Mouse (Mus musculus) cerebellum, adult 9-11 months (tissue): ENCODE data around the gene Bbx.

Experiments used
- DNase-seq: peaks from one replicate; pipeline ENCODE4 v3.0.0; 2022

The Bbx gene

DNA sequence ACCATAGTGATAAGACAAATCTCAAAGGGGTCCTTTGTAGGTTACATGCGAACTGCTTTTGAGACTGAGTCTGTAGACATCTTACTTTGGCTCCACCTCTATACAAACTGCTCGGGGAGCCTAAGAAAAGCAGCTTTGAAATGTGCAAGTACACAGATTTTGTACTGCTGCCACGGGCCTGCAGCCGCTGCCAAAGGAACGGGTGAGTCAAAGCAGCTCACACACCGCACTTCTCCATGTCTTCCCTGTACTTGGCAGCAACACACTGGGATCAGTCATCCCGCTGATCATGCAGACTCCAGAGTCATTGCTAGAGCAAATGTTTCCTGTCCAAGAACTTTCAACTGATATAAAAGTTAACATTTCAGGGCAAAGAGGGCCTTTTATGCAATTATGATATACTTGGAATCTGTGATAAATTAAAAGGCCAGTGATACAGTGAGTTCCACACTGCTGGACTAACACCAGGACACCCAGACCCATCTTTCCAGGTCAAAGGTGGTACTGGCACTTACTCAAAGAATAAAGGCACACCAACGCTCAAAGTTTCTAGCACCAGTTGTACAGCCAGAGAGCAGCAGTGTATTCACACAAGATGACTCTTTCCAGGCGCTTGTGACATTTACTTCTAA is 122.7 kb downstream of the Bbx start:
- peak; percentile 72 for DNase-seq

DNA sequence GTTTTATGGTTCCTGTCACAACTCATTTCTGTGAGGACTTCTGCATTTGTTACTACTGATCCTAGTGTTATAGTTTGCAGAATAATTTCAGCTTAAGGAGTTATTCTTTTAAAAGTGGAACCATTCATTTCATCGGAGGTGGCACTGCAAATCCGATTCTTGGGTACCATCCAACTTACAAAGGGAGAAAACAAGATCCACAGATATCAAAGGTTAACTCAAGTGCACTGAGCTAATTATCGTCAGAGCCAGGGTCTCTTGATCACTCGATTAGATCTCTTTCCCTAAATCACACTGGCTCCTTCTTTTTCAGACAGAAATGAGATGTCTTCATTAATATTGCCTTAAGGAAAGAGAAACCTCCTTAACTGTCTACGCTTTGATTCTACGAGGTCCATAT is 123.9 kb downstream of the Bbx start:
- no peak for DNase-seq

GRCm38 (mm10) chr16:50307231-50307630 is 125.0 kb downstream of the Bbx start:
- peak; percentile 11 for DNase-seq

- DNase-seq, result no peak
Observed at GRCm38 (mm10) chr16:50306727-50307126, 125.5 kb downstream of the Bbx start.

- DNase-seq, result no peak
Observed at GRCm38 (mm10) chr16:50305156-50305555, 127.0 kb downstream of the Bbx start.

DNA sequence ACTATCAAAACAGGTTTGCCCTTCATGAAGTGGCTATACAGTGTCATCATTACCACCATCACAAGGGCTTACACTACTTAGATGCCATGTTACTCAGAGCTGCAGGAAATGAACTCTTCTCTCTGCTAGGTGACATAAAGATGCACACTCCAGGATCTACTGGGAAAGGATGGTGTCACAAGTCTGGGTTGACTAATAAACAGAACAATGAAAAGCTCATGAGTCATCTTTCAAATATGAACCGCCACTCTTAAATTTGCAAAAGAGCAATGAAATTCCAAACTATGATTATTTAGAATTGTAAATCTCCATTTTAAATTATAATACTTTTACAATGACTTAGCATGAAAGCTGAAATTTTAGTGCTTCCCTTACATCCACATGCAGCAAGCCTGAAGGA is 129.6 kb downstream of the Bbx start:
- no peak for DNase-seq

- no peak for DNase-seq
Observed at GRCm38 (mm10) chr16:50298743-50299443, 133.3 kb downstream of the Bbx start.

DNA sequence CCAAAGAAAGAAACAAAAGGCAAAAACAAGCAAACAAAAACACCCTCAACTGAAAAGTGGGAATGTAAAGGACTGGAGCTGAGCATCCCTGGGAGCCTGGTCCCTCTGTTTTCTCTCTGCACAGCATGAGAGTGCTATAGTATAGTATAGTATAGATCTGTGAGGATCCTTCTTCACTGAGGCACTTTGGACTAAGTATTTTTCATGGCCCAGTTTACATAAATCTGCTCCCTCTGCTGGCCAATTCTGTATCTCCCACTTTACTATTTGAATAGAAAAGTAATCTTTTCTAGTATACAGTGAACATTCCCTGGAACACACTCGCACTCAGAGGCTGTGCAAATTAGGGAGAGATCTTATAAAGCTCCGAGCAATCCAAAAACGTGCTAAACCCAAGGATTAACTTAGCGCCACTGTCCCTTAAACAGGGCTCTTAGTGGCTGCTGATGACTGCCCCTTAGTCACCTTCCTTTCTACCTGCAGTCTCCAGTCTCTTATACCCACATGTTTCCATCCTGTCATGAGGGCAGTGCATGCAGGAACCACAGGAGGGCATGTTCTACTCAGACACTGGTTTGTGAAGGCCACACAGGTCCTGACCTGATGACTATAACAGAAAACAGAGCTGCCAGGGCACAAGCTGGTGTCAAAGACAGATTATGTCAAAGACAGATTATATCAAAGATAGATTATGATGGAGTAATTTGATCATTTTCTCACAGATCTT is 138.5 kb downstream of the Bbx start:
- DNase-seq, result no peak

- no peak for DNase-seq
Observed at GRCm38 (mm10) chr16:50292834-50293233, 139.4 kb downstream of the Bbx start.

GRCm38 (mm10) chr16:50289764-50290163 is 142.4 kb downstream of the Bbx start:
- no peak for DNase-seq

GRCm38 (mm10) chr16:50272813-50273212 is 159.4 kb downstream of the Bbx start:
- no peak for DNase-seq

DNA sequence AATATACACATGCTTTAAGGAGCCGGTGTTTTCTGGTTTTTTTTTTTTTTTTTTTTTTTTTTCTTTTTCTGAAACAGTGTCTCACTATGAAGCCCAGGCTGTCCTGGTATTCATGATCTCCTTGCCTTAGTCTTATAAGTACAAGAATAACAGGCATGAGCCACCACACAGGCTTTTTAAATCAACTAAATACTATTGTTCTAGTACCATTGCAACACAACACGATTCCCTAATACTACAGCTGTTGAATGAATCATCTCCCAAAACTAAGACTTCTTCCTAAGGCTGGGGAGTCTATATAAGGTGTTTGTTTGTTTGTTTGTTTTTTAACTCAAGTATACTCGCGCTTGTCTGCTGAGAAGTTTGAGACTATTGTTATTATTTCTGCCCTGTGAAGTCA is 169.5 kb downstream of the Bbx start:
- no peak for DNase-seq

DNA sequence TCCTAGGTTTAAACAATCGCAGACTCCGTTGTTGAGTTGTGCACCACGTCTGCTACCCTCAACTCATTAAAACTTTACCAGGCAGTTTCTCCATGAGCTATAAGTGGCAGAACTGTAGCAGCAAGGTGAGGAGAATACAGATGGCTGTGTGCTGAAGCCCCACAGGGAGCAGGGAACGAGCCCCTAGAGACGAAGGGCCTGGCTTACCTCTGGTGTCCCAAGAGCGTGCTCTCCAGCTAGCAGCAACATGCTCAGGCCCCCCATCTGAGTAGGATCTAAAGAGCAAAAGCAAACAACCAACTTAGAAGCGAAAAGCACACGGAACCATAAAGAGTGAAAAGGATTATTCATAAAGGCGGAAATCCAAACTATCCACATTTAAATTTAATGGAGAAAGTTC is 170.0 kb downstream of the Bbx start:
- DNase-seq, result no peak

- DNase-seq, result no peak
Observed at GRCm38 (mm10) chr16:50261741-50262140, 170.4 kb downstream of the Bbx start.

DNA sequence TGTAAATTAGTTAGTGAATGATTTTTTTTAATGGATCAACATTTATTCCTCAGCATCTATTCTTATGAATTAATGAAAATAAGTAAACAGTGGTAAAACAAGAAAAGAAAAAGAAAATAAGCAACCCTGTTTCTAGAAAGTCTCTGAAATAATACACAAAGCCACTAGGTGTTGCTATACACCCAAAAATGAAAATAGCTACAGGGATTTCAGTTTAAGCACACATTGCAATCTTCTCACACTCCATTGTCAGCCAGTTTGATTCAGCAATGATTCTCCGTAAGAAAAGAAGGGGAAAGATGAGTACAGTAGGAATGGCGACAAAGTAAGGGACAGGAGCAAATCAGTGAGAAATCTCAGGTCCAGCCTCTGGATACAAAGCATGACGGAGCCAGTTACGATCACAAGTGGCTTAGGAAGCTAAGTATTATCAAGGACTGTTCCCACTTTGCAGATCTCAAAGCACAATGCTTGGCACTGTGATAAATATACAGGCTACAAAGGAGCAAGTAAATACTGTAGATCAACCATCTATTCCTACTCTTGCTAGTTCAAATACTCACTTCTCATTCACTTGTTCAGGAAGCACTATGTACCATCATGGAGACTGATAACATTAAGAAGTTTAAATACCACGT is 177.5 kb downstream of the Bbx start:
- DNase-seq, result no peak

DNA sequence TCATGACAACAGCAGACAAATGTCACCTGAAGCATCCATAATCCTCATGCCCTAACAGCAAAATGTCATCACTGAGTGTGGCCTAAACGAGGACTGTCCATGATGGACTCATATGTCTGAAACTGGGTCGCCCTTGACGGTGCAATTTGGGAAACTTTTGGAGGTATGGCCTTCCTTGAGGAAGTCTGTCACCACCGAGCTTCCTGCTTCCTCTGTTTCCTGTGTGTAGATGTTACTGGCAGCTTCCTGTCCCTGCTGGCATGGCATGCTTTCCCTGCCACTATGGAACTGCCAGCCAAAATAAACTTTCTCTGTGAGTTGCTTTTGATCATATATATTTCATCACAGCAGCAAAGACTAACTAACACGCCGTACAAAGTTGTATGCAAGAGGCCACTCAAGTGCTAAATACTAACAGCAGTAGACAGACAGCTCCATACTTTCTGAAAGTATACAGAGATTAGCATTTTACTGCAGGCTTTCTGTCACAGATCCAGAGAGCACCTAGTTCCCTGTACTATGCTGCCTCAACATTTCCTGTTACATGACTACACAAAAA is 180.7 kb downstream of the Bbx start:
- no peak for DNase-seq

DNA sequence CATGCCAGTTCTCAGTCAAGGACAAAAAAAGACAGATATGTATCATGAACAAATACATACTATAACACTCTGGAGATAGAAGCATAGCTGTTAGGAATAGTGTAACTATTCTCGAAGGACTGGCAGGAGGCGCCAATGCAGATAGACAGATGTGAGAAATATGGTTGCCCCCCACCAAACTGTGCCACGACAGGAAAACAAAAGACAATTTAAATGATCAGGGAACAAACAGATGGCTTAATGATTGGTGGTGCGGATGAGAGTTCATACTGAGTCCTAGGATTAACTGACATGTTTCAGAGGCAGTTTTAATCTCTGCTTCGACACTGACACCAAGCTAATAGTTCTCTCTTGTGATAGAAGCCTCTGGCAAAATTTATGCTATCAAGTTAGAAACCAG is 181.7 kb downstream of the Bbx start:
- no peak for DNase-seq

DNA sequence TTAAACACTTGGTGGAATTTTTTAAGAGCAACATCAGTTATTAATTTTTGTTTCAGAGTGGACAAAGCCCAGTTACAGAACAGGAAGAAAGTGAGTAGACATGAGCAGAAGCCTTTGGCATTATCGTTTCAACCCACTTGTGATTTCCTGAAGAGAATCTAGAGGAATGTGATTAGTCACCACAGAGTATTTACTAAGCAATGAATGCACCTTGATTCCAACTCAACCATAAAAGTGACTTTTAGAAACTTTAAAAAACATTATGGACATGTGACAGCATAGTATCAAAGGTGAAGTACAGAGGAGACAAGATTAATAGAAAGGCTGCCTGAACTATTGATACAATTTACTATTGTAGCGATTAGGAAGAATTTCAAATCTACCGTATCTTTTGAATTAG is 183.2 kb downstream of the Bbx start:
- no peak for DNase-seq

DNA sequence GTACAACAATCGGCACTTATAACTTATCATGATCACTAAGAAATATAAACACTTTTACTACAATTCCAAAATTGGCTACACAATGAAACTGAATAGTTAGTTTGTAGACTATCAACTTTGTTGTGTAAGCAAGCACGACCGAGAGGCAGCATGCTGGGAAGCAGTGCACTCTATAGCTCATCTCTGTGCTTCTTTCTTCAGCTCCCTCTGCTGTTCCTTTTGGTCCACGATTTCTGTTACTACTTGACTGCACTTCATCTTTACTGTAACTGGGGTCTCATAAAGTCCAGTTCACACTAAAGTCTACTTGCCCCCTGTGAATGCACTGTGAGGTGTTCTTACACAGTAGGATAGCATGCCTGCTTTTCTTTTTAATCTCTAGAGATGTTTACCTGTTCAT is 189.7 kb downstream of the Bbx start:
- no peak for DNase-seq

- no peak for DNase-seq
Observed at GRCm38 (mm10) chr16:50241604-50242003, 190.6 kb downstream of the Bbx start.

DNA sequence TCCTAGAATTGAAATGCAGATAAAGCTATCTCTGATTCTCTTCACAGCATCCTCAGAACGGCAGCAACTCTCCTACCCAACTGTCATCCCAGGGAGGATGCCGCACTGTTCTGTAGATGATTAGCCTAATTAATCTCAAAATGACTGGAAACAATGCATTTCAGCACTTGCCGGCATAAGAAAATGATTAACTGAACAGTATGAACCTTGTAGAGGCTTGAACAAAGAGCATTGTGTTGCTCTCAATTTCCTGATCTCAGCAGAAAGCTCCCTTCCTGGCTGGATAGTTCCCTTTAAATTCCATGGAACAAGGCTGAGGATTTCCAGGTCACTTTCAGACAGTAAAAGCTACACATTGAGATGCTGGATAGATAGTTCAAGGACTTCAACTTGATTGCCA is 197.0 kb downstream of the Bbx start:
- no peak for DNase-seq

DNA sequence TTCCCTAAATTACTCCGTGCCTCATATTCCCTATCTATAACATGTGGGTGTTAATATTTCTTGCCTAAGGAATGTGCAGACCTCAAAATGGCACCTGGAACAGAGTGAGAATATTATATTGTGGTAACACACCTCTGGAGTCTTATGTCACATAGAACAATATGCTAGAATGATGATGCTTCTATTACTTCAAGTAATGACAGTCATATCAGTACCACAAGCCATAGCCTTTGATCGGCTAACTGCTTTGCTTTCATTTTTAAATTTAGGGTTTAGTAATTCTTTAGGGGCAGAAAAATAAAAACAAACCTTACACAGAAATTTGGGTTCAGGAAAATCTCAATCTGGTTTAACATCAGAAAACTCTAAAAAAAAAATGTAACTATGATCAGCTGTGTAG is 201.6 kb downstream of the Bbx start:
- no peak for DNase-seq

GRCm38 (mm10) chr16:50228833-50229232 is 203.4 kb downstream of the Bbx start:
- DNase-seq, result no peak
